In the genomic region with DNA sequence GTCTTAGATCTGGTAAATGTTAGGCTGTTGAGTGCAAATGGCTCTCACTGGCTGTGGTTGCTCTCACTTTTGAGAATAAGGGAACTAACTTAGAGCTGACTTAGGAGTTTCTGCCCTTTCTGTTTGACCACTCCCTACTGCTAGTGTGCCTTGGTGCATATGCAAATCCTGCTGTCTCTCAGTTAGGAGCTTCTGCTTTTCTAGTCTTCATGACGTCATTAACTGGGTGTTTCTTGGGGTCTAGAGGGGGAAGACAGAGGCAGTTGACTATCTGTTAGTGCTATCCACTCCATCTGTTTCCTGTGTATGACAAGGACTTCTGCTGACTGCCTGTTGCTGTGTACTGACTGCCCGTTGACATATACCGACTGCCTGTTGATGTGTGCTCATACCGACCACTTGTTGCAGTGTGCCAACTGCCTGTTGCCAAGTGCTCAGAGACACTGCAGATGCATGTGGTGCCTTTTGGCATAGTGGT, we compare ENCODE assay signal across 8 mouse cellular contexts. TPM values are rescaled to one million over a fixed set of nuclear protein-coding genes. Genes with fewer than 3 reads are reported as not detected.
DNase-seq lines count a peak whose midpoint lies in the region; ATAC-seq and TF ChIP-seq lines count a peak whose summit lies in the region.

No protein-coding gene starts in this region.

- no peaks in the 10 kb centered on the region for H3K27me3 ChIP-seq in forebrain, postnatal 0 days (ENCODE audit: insufficient read depth, low read length)
- no peaks in the 10 kb centered on the region for H3K27me3 ChIP-seq in forebrain, embryonic 12.5 days

- H3K9ac ChIP-seq in forebrain, postnatal 0 days, result no peak overlapping the region
- no peak overlapping the region for H3K9ac ChIP-seq in forebrain, embryonic 12.5 days

- TF ChIP-seq CTCF in forebrain, postnatal 0 days (IDR thresholded peaks at IDR 0.05; ENCODE audit: low read depth), result no peak

- peak; percentile 23; the same call in 1 of the 2 replicates for ATAC-seq in forebrain, postnatal 0 days
- ATAC-seq in forebrain, embryonic 12.5 days (ENCODE audit: low FRiP score), result no peak
- peak; percentile 95 for ATAC-seq in granulocyte monocyte progenitor cell, adult 5-6 weeks (replicated peaks; ENCODE audit: poor library complexity, severe bottlenecking)
- no peak for ATAC-seq in cerebellum, adult (ENCODE audit: insufficient number of reproducible peaks, low FRiP score, low TSS enrichment)

- H3K9me3 ChIP-seq in forebrain, postnatal 0 days (ENCODE audit: low read length), result no peaks in the 10 kb centered on the region
- no peaks in the 10 kb centered on the region for H3K9me3 ChIP-seq in forebrain, embryonic 12.5 days

- H3K4me2 ChIP-seq in forebrain, postnatal 0 days (ENCODE audit: low read depth), result no peak overlapping the region
- no peak overlapping the region for H3K4me2 ChIP-seq in forebrain, embryonic 12.5 days

- H3K4me1 ChIP-seq in forebrain, postnatal 0 days (ENCODE audit: insufficient read depth), result no peaks in the 10 kb centered on the region
- peaks cover 18% of the 10 kb centered on the region for H3K4me1 ChIP-seq in forebrain, embryonic 12.5 days

- no peak for DNase-seq in forebrain, postnatal 0 days
- DNase-seq in A20 (ENCODE audit: low read depth, low spot score), result peak; percentile 92
- peak; percentile 68 for DNase-seq in lung, postnatal 10 days
- DNase-seq in thymus, postnatal 4 days, result peak; percentile 28
- no peak for DNase-seq in adrenal gland, postnatal 25 days

- no peaks in the 10 kb centered on the region for H3K36me3 ChIP-seq in forebrain, postnatal 0 days (ENCODE audit: insufficient read depth)
- H3K36me3 ChIP-seq in forebrain, embryonic 12.5 days (replicated peaks), result no peaks in the 10 kb centered on the region

- H3K4me3 ChIP-seq in forebrain, postnatal 0 days (ENCODE audit: low read depth, low read length), result no peak overlapping the region
- no peak overlapping the region for H3K4me3 ChIP-seq in forebrain, embryonic 12.5 days (replicated peaks)

- WGBS in forebrain, postnatal 0 days, result 53% methylated on average over 4 of the region's 4 CpGs
- 52% methylated on average over 4 of the region's 4 CpGs for WGBS in forebrain, embryonic 12.5 days

- H3K27ac ChIP-seq in forebrain, postnatal 0 days (ENCODE audit: low read depth, low read length), result no peak overlapping the region
- no peak overlapping the region for H3K27ac ChIP-seq in forebrain, embryonic 12.5 days

RNA-seq across cellular contexts. Expression of gene Sipa1l1, which starts 56.7 kb away (rescaled TPM):
- total RNA-seq in forebrain, postnatal 0 days (2014; rRNA removed), result 38.1 and 43.1 TPM in 2 replicates
- 7.8 and 13.4 TPM in 2 replicates for polyA plus RNA-seq in forebrain, postnatal 0 days (2015; fragmentation: Nextera tagmentation; extraction: Ambion mirVana)
- 35.8 and 41.7 TPM in 2 replicates for polyA plus RNA-seq in forebrain, embryonic 12.5 days (2016; fragmentation: Nextera tagmentation; extraction: Ambion mirVana)
- total RNA-seq in granulocyte monocyte progenitor cell, adult 5-6 weeks (2014; fragmentation: Nextera tagmentation), result 37.1 and 43.1 TPM in 2 replicates
- total RNA-seq in granulocyte monocyte progenitor cell, adult 5-6 weeks (2017), result 26.6 and 30.9 TPM in 2 replicates
- total RNA-seq in adrenal gland, postnatal 25 days (2021), result 30.1 and 30.6 TPM in 2 replicates

Comparison
In these comparisons a context has a peak if more than half of its experiments do, and no peak if none do; other contexts are left out.
1. ATAC-seq: peak in forebrain, postnatal 0 days (single experiment) and granulocyte monocyte progenitor cell, adult 5-6 weeks (single experiment); none in forebrain, embryonic 12.5 days (single experiment) and cerebellum, adult (single experiment).
2. DNase-seq: peak in A20 (single experiment), lung, postnatal 10 days (single experiment) and thymus, postnatal 4 days (single experiment); none in forebrain, postnatal 0 days (single experiment) and adrenal gland, postnatal 25 days (single experiment).